Mouse (Mus musculus): ENCODE measurements around the gene Mprip.
A peak's percentile ranks its signal among the peaks of the same experiment; 100 is the strongest.
"Not testable (repeated sequence)": the region's sequence is repeated elsewhere in the genome, so short reads cannot be mapped to it uniquely, and the experiment has no call there.

The Mprip gene

GRCm38 (mm10) chr11:59661005-59661404, at the start of gene Mprip:
TSS of gene Mprip (plus strand) at chr11:59661305.
- no peak for DNase-seq (ENCODE audit: low spot score in 2 of 2)

DNA sequence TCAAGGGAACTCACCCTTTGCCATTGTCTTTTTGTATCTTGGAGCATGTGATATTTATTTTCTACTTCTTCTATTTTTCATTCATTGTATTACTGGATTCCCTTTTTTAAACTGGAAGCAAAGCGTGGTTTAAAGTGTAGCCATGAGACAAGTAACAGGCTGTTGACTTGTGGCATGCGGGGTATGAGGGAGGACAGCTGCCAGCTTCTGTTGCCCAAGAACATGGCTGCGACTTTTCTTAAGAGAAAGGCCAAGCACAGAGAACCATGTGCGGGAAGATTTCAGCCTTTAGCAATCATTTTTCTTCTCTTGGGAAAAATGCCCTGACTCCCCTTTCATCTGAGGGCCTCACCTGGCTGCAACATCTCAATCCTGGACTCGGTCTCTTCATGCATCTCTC, 49.5 kb upstream of the Mprip start:
- no peak for DNase-seq (ENCODE audit: low spot score in 2 of 2)

DNA sequence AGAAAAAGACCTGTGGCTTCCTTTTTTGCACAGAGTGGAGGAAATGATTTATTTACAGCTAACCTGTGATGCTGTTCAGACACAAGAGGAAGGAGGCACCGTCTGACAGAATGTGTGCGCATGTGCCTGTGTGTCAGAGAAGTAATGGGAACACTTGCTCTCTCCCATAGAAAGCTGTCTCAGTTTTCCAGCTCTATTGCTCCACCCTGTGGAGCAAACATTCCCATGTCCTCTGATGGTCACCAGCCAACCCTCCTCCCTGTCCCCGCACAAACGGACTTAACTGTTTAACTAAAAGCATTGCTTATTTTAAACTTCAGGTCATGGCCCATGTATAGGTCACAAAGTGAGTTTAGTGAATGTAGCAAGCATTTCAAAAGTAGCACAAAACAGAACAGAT, 47.0 kb upstream of the Mprip start:
- DNase-seq (ENCODE audit: low spot score in 2 of 2): peak; percentile 24 to 49

DNA sequence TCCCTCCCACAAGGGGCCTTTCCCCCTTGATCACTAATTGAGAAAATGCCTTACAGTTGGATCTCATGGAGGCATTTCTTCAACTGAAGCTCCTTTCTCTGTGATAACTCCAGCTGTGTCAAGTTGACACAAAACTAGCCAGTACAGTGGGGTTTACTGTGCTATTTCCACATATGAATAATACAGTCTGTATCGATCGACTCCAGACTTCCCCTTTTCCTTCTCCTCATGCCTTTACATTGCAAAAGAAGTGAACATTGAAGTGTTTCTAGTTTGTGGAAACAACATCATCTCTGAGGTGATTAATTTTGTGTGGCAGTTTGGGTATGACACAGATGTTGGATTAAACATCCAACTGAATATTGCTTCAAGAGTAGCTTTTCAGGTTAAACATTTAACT, 44.1 kb upstream of the Mprip start:
- DNase-seq (ENCODE audit: low spot score in 2 of 2): not testable (repeated sequence)

- DNase-seq (ENCODE audit: low spot score in 2 of 2): no peak
Observed at GRCm38 (mm10) chr11:59622214-59622613, 38.9 kb upstream of the Mprip start.

DNA sequence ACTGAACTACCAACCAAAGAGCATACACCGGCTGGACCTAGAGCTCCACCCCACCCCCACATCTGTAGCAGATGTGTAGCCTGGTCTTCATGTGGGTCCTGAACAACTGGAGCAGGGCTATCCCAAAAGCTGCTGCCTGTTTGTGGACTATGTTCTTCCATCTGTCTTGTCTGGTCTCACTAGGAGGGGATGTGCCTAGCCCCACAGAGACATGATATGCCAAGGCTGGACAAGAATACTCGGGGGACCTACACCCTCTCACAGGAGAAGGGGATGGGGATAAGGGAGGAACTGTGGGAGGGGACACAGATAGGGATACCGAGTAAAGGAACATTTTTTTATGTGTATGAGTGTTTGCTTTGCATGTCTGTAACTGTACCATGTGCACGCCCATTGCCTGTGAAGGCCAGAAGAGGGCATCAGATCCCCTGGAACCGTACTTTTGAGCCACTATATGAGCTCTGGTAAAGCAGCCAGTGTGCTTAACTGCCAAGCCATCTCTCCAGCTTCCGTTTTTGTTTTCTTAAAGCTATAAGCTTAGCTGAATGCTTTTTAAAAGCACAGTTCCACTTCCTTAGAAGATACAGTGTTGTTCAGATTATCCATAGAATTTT, 37.0 kb upstream of the Mprip start:
- peak; percentile 53 to 81 for DNase-seq (ENCODE audit: low spot score in 2 of 2)

GRCm38 (mm10) chr11:59626192-59626591, 34.9 kb upstream of the Mprip start:
- DNase-seq (ENCODE audit: low spot score in 2 of 2): no peak

DNA sequence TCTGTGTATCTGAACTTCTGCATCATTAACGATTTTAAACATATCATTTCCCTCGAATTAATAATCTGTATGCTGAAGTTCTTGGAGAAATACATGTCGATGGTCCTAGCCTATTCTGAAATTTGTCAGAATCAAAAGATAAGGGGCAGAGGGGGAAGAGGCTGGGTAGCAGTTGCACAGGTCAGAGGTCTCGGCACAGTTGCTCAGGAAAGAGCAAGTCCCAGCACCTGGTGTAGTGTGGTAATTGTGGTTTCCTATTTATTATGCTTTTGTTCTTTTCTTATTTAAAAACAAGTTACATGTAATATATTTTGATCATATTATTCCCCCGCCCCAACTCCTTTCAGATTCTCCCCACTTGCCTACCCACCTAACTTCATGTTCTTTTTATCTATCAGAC, 32.9 kb upstream of the Mprip start:
- no peak for DNase-seq (ENCODE audit: low spot score in 2 of 2)

DNA sequence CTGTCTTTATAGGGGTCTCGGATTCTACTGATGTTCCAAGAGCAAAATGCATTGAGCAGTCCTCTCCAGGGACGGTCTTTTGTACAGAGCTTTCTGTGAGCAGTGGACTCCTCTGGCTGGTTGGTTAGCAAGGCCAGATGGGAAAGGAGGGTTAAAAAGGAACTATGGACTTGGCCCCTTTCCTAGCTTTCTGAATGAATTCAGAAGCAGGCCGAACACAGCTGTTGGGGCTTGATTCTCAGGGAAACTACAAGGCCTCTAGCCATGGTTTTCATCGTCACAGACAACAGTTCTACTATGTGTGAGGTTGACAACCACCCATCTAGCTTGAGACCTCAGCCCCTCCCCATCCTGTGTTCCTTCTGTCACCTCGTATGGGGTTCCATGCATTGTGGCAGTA, 31.2 kb upstream of the Mprip start:
- DNase-seq (ENCODE audit: low spot score in 2 of 2): no peak

DNA sequence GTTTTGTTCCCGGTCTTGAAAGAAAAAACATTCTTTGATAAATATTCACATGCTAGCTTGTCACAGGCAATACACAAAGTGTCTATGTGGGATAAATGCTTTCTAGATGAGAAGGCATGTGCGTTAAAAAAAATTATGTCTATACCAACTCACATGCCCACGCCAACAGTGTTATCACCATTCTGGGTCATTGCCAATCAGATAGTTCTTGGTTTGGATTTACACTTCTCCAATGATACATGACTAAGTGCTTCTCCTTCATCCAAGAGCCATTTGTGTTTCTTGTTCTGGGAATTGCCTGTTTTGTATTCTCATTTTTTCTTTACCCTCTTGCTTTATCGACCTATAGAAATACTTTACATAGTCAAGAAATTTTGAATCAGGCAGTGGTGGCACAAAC, 29.1 kb upstream of the Mprip start:
- no peak for DNase-seq (ENCODE audit: low spot score in 2 of 2)

DNA sequence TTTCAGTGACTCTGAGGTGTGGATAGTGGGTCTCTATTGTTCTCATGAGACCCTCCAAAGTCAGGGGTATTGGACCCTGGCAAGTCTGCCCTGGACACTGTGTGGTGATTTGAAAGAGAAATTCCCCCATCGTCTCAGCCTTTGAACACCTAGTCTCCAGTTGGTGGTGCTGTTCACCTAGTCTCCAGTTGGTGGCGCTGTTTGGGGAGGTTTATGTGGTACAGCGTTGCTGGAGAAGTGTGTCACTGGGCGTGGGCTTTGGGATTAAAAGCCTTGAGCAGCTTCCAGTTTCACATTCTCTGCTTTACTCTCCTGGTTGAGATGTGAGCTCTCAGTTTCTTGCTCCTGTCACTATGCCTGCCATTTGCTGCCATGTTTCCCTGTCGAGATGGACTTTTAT, 28.1 kb upstream of the Mprip start:
- DNase-seq (ENCODE audit: low spot score in 2 of 2): peak; percentile 24 to 28

DNA sequence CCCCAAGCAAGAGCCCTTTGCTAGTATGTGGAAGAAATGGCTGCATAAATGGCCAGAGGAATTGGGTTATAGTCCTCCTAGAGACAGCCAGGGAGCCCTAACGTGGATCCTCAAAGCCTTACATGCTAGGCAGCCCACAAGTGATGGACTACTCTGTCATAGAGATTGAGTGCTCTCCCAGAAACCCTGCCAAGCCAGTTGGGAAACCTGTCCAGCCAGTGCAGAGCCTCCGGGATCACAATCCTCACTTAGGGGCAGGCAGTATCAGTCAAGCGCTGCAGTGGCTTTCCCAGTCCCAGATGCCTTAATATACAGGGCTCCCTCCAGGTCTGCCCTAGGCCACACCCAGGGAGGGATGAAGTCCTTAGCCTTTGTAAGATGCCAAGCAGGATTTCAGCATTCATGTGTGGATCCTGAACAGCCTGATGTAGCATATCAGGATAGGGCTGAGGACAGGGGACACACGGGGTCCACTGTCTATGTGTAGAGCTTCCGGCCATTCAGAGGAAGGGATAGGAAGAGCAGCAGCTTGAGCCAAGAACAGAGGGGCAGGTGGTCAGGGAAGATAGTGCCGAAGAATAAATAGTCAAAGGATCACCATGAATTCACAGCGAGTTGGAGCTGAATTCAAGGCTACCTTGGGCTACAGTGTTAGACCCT, 27.0 kb upstream of the Mprip start:
- no peak for DNase-seq (ENCODE audit: low spot score in 2 of 2)

- DNase-seq (ENCODE audit: low spot score in 2 of 2): no peak
Observed at GRCm38 (mm10) chr11:59635251-59635795, 25.8 kb upstream of the Mprip start.

DNA sequence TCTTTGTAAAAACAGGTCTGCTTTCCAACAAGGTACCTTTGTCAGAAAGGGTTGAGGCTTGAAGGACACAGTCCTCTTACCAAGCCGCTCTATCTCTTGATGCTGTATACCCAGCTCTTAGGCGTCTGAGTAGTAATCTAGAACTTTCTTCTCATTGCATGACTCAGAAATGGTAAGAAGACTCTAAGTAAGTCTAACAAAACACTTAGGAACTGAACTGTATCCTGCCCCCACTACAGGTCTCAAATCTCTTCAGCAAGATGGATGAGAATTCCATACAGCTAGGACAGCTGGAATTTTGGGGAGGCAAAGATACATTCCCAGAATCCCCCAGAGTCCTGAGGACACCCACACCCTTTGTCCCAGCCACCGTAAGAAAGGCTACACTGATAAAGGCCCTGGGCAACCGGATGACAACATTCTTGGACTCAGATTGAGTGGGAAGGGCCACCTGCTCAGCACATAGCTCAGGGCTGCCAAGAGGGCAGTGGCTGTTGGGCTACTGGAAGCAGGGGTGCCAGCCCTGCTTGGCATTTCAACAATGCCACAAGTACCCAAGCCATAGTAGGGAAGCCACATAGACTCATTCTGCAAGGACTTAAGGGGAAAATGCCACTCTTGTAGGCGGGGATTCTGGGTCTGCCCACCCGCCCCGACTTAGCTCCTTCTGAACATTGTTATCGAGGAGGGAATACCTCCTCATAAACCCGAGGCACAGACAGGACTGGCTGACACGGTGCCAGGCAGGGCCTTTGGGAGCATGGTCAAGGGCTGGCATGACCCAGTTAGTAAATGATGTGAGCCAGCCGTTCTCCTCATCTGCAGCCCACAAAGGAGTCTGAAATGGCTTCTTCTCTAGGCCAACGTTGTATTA, 25.0 kb upstream of the Mprip start:
- DNase-seq (ENCODE audit: low spot score in 2 of 2): no peak

- no peak for DNase-seq (ENCODE audit: low spot score in 2 of 2)
Observed at GRCm38 (mm10) chr11:59636695-59637414, 24.2 kb upstream of the Mprip start.

- no peak for DNase-seq (ENCODE audit: low spot score in 2 of 2)
Observed at GRCm38 (mm10) chr11:59639957-59640643, 21.0 kb upstream of the Mprip start.

GRCm38 (mm10) chr11:59641227-59641626, 19.9 kb upstream of the Mprip start:
- no peak for DNase-seq (ENCODE audit: low spot score in 2 of 2)

- no peak for DNase-seq (ENCODE audit: low spot score in 2 of 2)
Observed at GRCm38 (mm10) chr11:59642420-59642819, 18.7 kb upstream of the Mprip start.

DNA sequence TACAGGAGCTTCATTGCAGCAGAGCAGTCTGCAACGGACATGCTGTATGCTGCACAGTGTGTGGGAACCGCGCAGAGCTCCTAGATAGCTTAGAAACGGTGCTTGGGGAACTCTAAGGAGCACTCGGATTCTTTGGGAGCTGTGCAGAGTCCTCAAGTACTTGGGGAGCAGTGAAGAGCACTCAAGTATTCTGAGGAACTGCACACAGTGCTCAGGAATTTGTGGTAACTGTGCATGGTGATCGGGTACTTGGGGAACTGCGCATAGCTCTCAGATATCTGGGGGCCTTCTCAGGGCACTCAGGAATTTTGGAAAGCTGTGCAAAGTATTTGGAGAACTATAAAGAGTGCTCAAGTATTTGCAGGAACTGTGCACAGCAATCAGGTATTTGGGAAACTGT, 16.1 kb upstream of the Mprip start:
- no peak for DNase-seq (ENCODE audit: low spot score in 2 of 2)

DNA sequence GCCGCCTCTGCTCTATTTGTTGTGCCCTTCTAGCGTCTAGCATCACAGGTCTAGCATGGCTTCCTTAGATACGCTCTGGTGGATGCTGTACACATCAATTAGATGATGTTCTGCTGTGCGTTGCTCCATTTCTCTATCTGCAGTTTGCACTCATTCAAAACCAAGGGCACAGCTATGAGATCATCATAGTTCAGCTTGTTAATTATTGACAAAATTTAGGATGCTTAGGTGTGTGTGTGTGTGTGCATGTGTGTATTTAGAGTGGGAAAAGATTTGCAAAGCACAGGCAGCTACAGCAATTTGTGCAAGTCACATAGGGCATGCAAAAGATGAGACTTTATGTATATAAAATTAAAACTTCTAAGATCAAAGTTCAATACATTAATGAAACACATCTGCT, 12.0 kb upstream of the Mprip start:
- no peak for DNase-seq (ENCODE audit: low spot score in 2 of 2)

DNA sequence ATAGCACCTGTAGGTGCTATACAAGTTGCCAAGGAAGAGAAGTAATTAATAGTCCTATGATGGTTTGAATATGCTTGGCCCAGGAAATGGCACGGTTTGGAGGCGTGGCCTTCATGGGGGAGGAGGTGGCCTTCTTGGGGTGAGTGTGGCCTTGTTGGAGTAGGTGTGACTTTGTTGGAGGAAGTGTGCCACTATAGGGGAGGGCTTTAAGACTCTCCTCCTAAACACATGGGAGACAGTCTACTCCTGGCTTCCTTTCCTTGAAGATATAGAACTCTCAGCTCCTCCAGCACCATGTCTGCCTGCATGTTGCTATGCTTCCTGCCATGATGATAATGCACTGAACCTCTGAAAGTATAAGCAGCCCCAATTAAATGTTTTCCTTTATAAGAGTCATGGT, 8.1 kb upstream of the Mprip start:
- no peak for DNase-seq (ENCODE audit: low spot score in 2 of 2)
